Mouse (Mus musculus) layer of hippocampus, adult 6 months (tissue): ENCODE measurements around the gene E330014E10Rik. TPM values are rescaled to one million over a fixed set of nuclear protein-coding genes. Genes with fewer than 3 reads are reported as not detected.

Source experiments
- long read RNA-seq, 2 experiments: library from polyadenylated mRNA; unstranded; transcript quantifications; one replicate each; pipeline ENCODE4 v2.0.0; 2019 to 2020
- polyA plus RNA-seq: library from polyadenylated mRNA; unstranded; fragments of <200 nt; fragmentation: Nextera tagmentation; gene quantifications from 2 replicates; pipeline ENCODE4 v1.2.3, GENCODE M21; 2021

The E330014E10Rik gene
- not detected in 2 replicates for polyA plus RNA-seq
- long read RNA-seq, experiment 1 = 0 reads
- long read RNA-seq, experiment 2 = 0 reads

DNA sequence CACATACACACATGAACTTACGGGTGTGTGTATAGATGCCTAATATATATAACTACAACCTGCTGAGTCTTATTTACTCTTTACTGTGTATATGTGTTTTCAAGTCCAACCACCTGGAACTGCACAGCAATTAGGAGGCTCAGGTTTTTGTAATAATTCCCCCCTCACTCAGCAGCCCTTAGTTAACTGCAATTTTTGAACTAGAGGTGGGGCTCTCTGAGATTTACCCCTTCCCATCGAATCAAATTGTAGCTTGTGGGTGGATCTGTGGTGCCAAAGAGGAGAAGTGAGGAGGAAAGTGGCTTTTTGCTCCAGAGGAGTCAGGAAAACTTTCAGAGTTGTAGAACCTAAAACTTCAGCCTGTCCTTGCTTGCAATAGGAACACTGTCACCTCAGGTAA is at the start of gene E330014E10Rik:
Gene E330014E10Rik, plus strand, starts transcription at position 301 of the 400 bp plus-strand sequence.

DNA sequence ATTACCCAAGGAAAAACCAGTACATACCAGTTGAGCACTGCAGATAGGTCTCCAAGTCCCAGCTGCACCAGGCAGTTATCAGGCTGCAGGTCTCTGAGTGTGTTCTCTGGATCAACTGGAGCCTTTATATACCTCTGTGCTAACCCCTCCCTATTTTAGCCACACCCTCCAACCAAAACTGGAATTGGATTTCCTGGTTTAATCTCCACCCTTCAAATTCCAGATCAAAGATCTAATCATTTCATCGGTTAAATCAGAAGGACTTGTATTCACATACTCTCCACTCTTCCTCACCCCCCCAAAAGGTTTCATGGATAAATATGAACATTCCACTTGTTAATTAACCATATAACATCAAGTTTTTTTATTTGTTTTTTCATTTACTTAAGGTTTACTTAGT is 39.7 kb upstream of the E330014E10Rik start, which contains the start of gene Gm7978:
Gene Gm7978, minus strand, starts transcription at position 101 of the 400 bp plus-strand sequence.

DNA sequence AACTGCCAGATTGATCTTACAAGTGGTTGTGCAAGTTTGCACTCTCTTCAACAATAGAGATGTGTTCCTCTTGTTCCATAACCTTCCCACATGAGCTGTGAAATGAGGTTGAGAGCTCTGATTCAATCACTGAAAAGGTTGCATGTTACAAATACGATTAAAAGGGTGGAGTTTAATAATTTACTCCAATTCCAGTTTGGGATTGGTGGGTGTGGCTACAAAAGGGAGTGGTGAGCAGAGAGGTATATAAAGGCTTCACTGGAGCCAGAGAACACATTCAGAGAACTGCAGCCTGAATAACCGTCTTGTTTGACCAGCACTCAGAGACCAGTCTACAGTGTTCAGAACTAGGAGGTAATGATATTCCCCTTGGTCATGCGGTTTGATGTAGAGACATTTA is 34.1 kb upstream of the E330014E10Rik start, which contains the start of gene Gm7982:
Gene Gm7982, plus strand, starts transcription at position 301 of the 400 bp plus-strand sequence.

Other genes starting within 250 kb of the E330014E10Rik start
- gene Gm7971, start 181.1 kb upstream of the E330014E10Rik start, polyA plus RNA-seq = not detected in 2 replicates
- not detected in 2 replicates for gene Gm7978, start 39.8 kb upstream of the E330014E10Rik start, polyA plus RNA-seq
- not detected in 2 replicates for gene Gm7982, start 34.0 kb upstream of the E330014E10Rik start, polyA plus RNA-seq
- 0.16 and 0.41 TPM in 2 replicates for gene Cxcl13, start 181.0 kb downstream of the E330014E10Rik start, polyA plus RNA-seq